Mouse (Mus musculus) cerebellum, postnatal 14 days (tissue): ENCODE data around the gene Ston1.

Experiments
- DNase-seq, 2 experiments: peaks; one replicate each; pipeline ENCODE4 v3.0.0; 2021; ENCODE audit warnings: mixed read lengths in 2 of 2

Gene Ston1

GRCm38 (mm10) chr17:88626347-88626811 lies 28.9 kb downstream of the Ston1 start:
- DNase-seq, result no peak

- DNase-seq, result no peak
Observed at GRCm38 (mm10) chr17:88627150-88627549, 29.7 kb downstream of the Ston1 start.

GRCm38 (mm10) chr17:88628676-88629380 lies 31.3 kb downstream of the Ston1 start:
- peak; percentile 36 to 62 for DNase-seq

- DNase-seq, result peak in 1 of 2 experiments; percentile 35
Observed at GRCm38 (mm10) chr17:88629381-88629759, 31.9 kb downstream of the Ston1 start.

- peak; percentile 18 to 24 for DNase-seq
Observed at GRCm38 (mm10) chr17:88629931-88630553, 32.6 kb downstream of the Ston1 start.

GRCm38 (mm10) chr17:88630554-88630948 lies 33.1 kb downstream of the Ston1 start:
- DNase-seq, result peak; percentile 36 to 52

- no peak for DNase-seq
Observed at GRCm38 (mm10) chr17:88632631-88633030, 35.1 kb downstream of the Ston1 start.

- DNase-seq, result no peak
Observed at GRCm38 (mm10) chr17:88636076-88636475, 38.6 kb downstream of the Ston1 start.

- peak; percentile 10 to 22 for DNase-seq
Observed at GRCm38 (mm10) chr17:88636587-88636986, 39.1 kb downstream of the Ston1 start.

- peak; percentile 83 to 86 for DNase-seq
Observed at GRCm38 (mm10) chr17:88641012-88641411, 43.5 kb downstream of the Ston1 start.

- no peak for DNase-seq
Observed at GRCm38 (mm10) chr17:88641836-88642235, 44.4 kb downstream of the Ston1 start.

- DNase-seq, result no peak
Observed at GRCm38 (mm10) chr17:88644876-88645275, 47.4 kb downstream of the Ston1 start.

GRCm38 (mm10) chr17:88645299-88645698 lies 47.8 kb downstream of the Ston1 start:
- DNase-seq, result no peak

GRCm38 (mm10) chr17:88647149-88647548 lies 49.7 kb downstream of the Ston1 start:
- DNase-seq, result no peak

- peak; percentile 88 to 90 for DNase-seq
Observed at GRCm38 (mm10) chr17:88652010-88652409, 54.5 kb downstream of the Ston1 start.

- DNase-seq, result peak; percentile 93 to 96
Observed at GRCm38 (mm10) chr17:88652702-88653374, 55.4 kb downstream of the Ston1 start.

- DNase-seq, result no peak
Observed at GRCm38 (mm10) chr17:88653375-88653769, 55.9 kb downstream of the Ston1 start.

- no peak for DNase-seq
Observed at GRCm38 (mm10) chr17:88658510-88658909, 61.0 kb downstream of the Ston1 start.

- no peak for DNase-seq
Observed at GRCm38 (mm10) chr17:88666076-88666475, 68.6 kb downstream of the Ston1 start.

- peak; percentile 76 for DNase-seq
Observed at GRCm38 (mm10) chr17:88668452-88668851, 71.0 kb downstream of the Ston1 start, which contains the start of gene Gtf2a1l. Gene Gtf2a1l (plus strand): TSS chr17:88668660.

- DNase-seq, result no peak
Observed at GRCm38 (mm10) chr17:88669921-88670320, 72.4 kb downstream of the Ston1 start.

- DNase-seq, result no peak
Observed at GRCm38 (mm10) chr17:88670800-88671199, 73.3 kb downstream of the Ston1 start.
